Mouse (Mus musculus) spleen, adult 12 weeks (tissue): ENCODE measurements around the gene Dlg4.

Source experiments
- DNase-seq: peaks from one replicate; pipeline ENCODE4 v3.0.0; 2022; ENCODE audit warnings: low spot score

The Dlg4 gene

GRCm38 (mm10) chr11:70019495-70020021, 2.8 kb downstream of the Dlg4 start:
- DNase-seq: no peak

- DNase-seq: no peak
Observed at GRCm38 (mm10) chr11:70020022-70020631, 3.4 kb downstream of the Dlg4 start.

DNA sequence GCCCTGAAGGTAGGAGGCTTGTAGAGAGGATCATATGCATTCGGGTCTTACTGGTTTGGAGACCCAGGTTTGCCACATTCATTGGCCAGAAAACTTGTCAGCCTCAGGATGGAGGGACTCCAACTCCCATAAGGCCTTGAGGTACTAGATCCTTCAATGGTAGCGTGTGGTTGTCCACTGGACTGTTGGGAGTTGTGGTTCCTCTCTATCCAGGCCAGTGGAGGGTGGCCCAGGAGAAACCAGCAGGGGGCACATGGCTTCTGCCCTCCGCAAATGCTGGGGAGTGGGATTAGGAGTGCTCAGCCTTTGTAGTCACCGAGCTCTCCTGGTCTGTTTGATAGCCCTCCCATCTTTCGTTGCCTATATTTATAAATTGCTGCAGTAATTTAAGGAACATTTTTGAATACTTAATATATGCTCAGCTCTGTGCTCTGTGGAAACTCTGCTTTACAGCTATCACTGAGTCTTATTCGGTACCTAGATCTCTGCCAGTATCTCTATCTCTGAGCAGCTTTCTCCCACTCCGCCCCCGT, 4.1 kb downstream of the Dlg4 start:
- DNase-seq: peak; percentile 32

- DNase-seq: peak; percentile 85
Observed at GRCm38 (mm10) chr11:70021264-70022132, 4.8 kb downstream of the Dlg4 start.

DNA sequence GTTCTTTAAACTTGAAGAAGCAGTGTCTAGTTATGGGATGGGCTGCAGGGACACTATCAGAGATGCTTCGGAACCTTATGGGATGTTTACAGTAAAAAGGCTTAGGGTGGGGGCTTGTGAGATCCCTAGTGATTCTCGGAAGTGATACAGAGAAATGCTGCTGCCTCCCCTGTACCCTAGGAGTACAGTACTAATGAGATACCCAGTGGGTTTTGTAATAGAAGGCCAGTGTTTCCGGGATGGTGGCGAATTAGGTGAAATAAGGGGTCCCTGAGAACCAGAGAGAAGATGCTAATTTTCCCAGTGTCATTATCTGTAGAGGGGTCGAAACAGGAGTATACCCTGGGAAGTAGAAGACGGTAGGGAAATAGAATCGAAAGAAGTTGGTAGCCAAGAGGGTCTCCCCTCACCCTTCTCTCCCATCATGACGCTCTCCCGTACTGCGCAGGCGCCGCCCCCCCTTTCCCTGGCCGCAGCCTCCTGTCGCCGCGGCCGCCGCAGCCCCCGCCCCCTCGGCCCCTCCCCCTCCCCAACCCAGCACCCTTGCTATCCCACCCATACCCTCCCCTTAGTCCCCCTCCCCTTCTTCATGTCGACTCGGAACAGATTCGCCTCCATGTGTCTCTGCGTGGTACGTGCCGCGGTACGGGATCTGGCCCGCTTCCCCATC, 6.9 kb downstream of the Dlg4 start:
- no peak for DNase-seq

- no peak for DNase-seq
Observed at GRCm38 (mm10) chr11:70024151-70024514, 7.4 kb downstream of the Dlg4 start.

- no peak for DNase-seq
Observed at GRCm38 (mm10) chr11:70026689-70027088, 9.9 kb downstream of the Dlg4 start.

- DNase-seq: no peak
Observed at GRCm38 (mm10) chr11:70027397-70027796, 10.7 kb downstream of the Dlg4 start.

DNA sequence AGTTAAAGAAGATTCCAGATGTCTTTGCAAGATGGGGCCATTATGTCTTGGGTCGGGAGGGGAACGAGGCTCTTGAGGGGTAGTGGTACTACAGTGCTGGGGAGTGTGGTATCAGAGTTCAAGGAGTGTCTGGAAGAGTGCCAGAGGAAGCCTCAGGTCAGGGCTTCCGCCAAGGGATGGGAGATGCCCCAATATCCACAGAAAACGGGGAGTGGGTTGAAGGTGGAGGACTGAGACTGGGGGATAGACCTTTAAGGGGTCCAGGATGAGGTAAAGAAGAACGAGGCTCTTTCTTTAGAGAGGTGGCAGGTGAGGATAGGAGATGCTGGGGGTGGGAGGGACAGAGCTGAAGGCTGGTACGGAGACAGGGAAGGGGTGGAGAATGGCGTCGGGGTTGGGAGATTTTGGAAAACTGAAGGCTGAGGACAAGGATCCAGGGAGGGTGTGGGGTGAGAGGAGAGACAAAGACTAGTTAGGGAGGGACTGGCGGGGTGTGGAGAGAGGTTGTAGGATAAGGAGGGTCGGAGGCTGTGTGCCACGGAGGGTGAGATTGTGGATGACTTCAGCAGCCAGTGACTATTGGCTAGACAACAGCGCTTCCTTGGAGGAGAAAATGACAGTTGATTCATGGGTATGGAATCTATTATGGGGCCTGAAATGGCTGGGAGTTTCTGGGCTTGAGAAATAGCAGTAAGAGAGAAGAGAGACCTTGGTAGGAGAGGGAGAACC, 11.8 kb downstream of the Dlg4 start:
- no peak for DNase-seq

DNA sequence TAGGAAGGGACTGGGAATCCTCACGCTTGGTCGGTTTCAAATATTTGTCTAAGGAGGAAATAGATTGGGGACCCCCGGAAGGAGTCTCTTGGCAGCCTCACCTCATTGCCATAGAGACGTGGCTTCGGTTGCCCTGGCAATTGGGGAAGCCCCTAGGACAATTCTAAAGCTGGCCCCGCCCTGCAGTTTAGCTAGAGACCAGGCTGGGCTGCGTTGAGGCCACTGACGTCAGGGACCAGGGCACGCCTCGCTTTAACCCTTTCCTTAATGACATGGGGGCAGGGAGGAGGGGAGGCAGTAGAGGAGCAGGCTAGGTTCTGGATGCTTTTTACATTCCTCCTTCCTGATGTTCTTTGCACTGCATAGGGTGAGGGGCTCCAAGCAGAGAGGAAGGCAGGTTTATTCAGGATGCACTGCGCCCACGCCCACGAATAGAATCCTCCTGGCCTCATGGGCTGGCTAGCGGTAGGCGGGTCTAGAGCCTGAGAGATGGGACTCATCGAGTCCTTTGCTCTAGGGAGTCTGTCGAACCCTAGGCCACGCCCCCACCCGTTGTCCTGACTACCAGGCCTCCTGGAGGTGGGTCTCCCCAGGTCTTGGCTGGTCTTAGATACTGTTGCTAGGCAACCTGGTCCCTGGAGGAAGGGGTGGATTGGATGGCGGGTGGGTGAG, 12.5 kb downstream of the Dlg4 start:
- peak; percentile 44 for DNase-seq

GRCm38 (mm10) chr11:70029829-70030550, 13.2 kb downstream of the Dlg4 start:
- no peak for DNase-seq

- no peak for DNase-seq
Observed at GRCm38 (mm10) chr11:70030651-70031320, 14.0 kb downstream of the Dlg4 start.

- DNase-seq: no peak
Observed at GRCm38 (mm10) chr11:70031321-70031670, 14.6 kb downstream of the Dlg4 start.

GRCm38 (mm10) chr11:70038174-70038573, 21.4 kb downstream of the Dlg4 start:
- DNase-seq: no peak

- no peak for DNase-seq
Observed at GRCm38 (mm10) chr11:70039631-70040030, 22.9 kb downstream of the Dlg4 start.

- DNase-seq: no peak
Observed at GRCm38 (mm10) chr11:70040184-70040583, 23.4 kb downstream of the Dlg4 start.

- no peak for DNase-seq
Observed at GRCm38 (mm10) chr11:70042309-70043085, 25.8 kb downstream of the Dlg4 start.

GRCm38 (mm10) chr11:70043665-70044064, 26.9 kb downstream of the Dlg4 start:
- DNase-seq: no peak

GRCm38 (mm10) chr11:70045435-70045834, 28.7 kb downstream of the Dlg4 start:
- no peak for DNase-seq
